Mouse (Mus musculus) limb, embryonic 10.5 days (tissue): ENCODE data around the gene Galnt10. TPM values are rescaled to one million over a fixed set of nuclear protein-coding genes. Genes with fewer than 3 reads are reported as not detected.

Experiments
- DNase-seq: peaks from one replicate; pipeline ENCODE4 v3.0.0-alpha.2; 2017; ENCODE audit warnings: low spot score
- H3K27ac ChIP-seq: fragments of 300-500 bp; sonication (generic); 2 replicates; pipeline ENCODE4 v1.5.1; 2016; ENCODE audit warnings: mild to moderate bottlenecking
- H3K27me3 ChIP-seq: fragments of 300-500 bp; sonication (generic); 2 replicates; pipeline ENCODE4 v1.6.1; 2016; ENCODE audit warnings: low read depth, mild to moderate bottlenecking; ENCODE audit not compliant: poor library complexity, severe bottlenecking
- H3K36me3 ChIP-seq: fragments of 300-500 bp; sonication (generic); 2 replicates; pipeline ENCODE4 v1.6.1; 2016; ENCODE audit warnings: mild to moderate bottlenecking, moderate library complexity
- H3K4me1 ChIP-seq: fragments of 300-500 bp; sonication (generic); 2 replicates; pipeline ENCODE4 v1.6.1; 2016
- H3K4me3 ChIP-seq: fragments of 300-500 bp; sonication (generic); 2 replicates; pipeline ENCODE4 v1.5.1; 2016; ENCODE audit warnings: mild to moderate bottlenecking, moderate library complexity
- H3K9me3 ChIP-seq: fragments of 300-500 bp; sonication (generic); replicated peaks from 2 replicates; pipeline ENCODE4 v1.6.1; 2016; ENCODE audit warnings: mild to moderate bottlenecking
- WGBS: fragments of 180-500 bp; shearing (Covaris S2); methylation state at CpG from one replicate; pipeline ENCODE4 v1.1.7; 2016; 5-methylcytosine and 5-hydroxymethylcytosine counted together
- polyA plus RNA-seq: library from polyadenylated mRNA; unstranded; fragments of >200 nt; fragmentation: Nextera tagmentation; extraction: Ambion mirVana; gene quantifications from 2 replicates; pipeline ENCODE4 v1.2.1, GENCODE M21; 2016

The Galnt10 gene
- polyA plus RNA-seq, 1 experiment from 2014 or later: 22.3 TPM

DNA sequence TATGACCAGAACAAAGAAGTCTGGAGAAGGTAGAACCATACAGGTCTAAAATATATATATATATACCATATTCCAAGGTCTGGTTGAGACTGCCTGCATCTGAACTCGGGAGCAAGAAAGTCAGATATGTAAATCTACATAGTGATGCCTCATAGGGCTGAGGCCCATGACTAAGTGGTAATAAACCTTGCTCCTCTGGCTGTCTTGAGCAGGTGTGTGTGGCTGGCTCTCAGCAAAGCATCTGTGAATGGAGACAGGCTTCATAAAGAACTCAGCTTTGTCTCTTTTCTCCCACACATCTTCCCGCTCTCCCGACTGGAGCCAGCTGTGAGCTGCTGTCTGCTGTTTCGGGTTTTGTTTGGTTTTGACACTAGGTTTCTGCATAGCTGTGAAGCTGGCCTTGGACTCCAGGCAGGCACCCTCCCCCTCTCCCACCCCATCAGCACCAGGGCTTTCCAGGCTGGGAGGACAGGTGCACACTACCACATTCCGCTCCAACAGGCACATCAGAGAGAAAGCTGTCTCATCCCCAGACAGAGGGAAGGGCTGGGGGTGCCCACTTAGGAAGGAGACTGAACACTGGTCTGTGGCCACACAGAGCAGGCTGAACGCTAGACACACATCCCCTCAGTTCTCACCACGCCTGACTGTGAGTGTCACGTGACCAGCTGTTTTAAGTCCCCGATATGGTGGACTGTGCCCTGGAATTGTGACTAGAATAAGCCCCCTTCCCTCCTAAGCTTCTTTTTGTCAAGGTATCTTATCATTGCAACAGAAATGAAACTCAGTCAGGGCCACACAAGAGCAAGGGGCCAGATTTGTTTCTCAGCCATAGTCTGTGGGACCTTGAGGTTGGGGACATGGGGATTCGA lies 87.4 kb downstream of the Galnt10 start:
- 86% methylated on average over 10 of the region's 10 CpGs for WGBS
- 0 out of 2 replicates have a peak, but pooled peaks cover 4% of the 10 kb centered on the region for H3K36me3 ChIP-seq
- DNase-seq: no peak
- H3K4me1 ChIP-seq: peaks cover 4% of the 10 kb centered on the region; the same call in 1 of the 2 replicates
- no peaks in the 10 kb centered on the region for H3K27me3 ChIP-seq
- no peaks in the 10 kb centered on the region for H3K9me3 ChIP-seq
- H3K4me3 ChIP-seq: no peak overlapping the region
- no peak overlapping the region for H3K27ac ChIP-seq

DNA sequence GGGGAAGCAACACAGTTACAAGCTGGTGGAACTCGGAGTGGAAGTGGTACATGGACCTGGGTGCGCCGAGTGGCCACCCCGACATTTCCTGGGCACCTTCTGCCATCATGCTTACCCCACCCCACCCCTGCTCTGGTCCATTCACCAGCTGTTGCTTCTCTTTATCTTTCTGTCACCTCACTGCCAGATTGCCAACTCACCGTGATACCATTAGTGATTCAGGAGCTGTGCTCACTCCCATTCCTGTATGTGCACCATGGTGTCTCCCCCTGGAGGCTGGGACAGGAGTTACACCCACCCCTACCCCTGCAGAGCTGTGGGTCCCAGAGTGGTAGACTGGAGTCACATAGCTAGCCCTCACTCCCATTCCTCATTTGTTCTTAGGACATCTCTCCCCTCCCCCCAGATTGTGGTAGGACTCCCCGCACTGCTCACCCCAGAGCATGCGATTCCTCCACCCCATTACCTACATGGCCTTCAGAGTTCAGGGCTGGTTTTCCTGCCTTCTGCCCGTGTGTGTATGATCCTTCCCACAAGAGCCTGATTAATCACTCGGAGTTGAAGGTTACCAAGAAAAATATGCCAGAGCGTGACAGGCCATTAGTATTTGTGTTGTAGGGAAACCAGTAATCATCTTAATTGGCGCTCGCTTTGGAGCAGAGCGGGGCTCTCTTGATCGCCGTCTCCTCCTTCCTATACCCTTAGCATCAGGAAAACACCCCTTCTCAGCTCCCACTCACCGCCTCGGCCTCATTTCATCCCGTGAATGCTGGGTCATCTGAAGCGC lies 102.2 kb downstream of the Galnt10 start:
- Histone ChIP-seq H3K4me1 (peaks cover 36% of the 10 kb centered on the region), H3K36me3 (0 out of 2 replicates have a peak, but pooled peaks cover 4% of the 10 kb centered on the region), H3K9me3 (no peaks in the 10 kb centered on the region), H3K27me3 (peaks cover 6% of the 10 kb centered on the region), H3K4me3 (no peak overlapping the region), H3K27ac (peak overlapping the region; percentile 42; the same call in 1 of the 2 replicates)
- peak; percentile 63 for DNase-seq
- 61% methylated on average over 19 of the region's 19 CpGs for WGBS

DNA sequence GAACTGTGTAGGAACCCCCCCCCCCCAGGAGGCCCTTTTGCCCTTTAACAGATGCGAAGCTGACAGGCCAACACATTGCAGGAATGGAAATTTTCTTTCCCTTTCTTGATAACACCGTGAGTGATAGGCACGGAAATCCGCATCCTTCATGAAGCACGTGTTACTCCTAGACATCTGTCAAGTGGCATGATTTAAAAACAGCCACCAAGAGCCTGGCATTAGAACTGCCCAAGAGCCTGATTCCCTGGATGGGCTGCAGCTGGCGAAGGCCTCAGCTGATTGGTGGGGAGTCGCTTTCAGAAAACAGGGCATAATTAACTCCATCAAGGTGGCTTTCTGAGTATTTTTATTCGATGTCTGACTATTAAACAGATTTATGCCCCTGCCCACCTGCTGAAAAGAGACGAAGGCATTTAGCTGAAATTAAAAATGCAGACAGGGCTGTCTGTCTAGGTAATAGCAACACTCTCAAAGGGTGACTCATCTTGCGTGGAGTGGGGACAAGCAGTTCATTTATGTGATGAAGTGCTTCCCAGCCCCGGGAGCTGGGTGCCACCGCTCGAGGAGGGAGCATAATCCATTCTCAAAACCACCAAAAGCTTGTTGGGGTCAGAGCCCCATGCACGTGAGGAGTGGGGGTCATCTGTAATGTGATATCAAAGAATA lies 108.4 kb downstream of the Galnt10 start:
- WGBS: 57% methylated on average over 14 of the region's 14 CpGs
- no peaks in the 10 kb centered on the region for H3K36me3 ChIP-seq
- H3K9me3 ChIP-seq: no peaks in the 10 kb centered on the region
- H3K27ac ChIP-seq: no peak overlapping the region
- DNase-seq: no peak
- peaks cover 52% of the 10 kb centered on the region for H3K27me3 ChIP-seq
- H3K4me3 ChIP-seq: no peak overlapping the region
- peaks cover 55% of the 10 kb centered on the region for H3K4me1 ChIP-seq

DNA sequence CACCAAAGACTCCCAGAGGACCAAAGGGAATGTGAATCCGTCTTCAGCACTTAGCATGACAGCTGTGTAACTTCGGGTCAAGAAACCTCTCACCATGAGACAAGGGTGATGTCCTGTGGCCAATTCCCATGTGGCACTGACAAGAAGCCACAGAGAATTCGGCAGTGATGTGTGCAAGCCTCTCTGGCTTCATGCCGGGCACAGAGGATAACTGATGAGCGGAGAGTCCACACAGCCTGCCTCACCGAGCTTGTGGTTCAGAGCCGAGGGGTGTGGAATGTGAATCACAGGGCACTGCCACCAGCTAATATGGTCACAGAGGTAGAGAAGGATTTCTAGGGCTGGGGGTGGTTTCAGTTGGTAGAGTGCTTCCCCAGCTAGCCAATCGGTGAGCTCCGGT lies 113.4 kb downstream of the Galnt10 start:
- Histone ChIP-seq H3K27ac (no peak overlapping the region), H3K27me3 (peaks cover 48% of the 10 kb centered on the region)
- WGBS: 80% methylated on average over 9 of the region's 9 CpGs

DNA sequence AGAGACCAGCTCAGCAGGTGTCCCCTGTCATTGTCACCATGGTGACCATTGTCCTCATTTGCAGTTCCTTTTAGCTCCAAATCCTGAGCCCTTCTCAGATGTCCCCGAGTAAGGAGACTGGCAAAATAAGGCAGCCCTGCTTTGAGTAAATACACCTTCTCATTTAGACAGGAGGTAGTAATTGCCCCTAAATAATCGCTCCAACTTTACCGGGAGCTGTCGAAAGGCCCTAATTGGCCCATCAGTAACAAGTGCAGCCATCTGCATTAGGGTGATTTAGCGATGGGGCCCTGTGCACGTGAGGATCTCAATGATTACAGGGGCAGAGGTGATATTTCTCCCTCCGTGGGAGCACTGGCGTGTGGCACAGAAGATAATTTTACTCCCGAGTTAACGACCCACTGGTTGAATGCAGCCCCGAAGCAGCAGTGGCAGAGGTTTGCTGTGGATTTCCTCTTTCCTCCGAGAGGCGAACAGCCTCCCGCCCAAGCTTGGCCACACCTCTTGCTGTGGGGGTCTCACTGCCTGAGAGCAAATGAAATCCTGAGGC lies 115.3 kb downstream of the Galnt10 start:
- H3K4me1 ChIP-seq: peaks cover 24% of the 10 kb centered on the region
- peak overlapping the region; percentile 50 for H3K27ac ChIP-seq
- no peaks in the 10 kb centered on the region for H3K9me3 ChIP-seq
- H3K36me3 ChIP-seq: peaks cover 15% of the 10 kb centered on the region
- H3K4me3 ChIP-seq: 0 out of 2 replicates have a peak overlapping the region, but pooled peaks have one; percentile 0
- 6% methylated on average over 14 of the region's 14 CpGs for WGBS
- DNase-seq: peak; percentile 78
- peaks cover 43% of the 10 kb centered on the region for H3K27me3 ChIP-seq

More for the DNA sequence above, 113.4 kb downstream of the Galnt10 start:
- no peaks in the 10 kb centered on the region for H3K9me3 ChIP-seq
- no peak for DNase-seq
- H3K4me1 ChIP-seq: peaks cover 37% of the 10 kb centered on the region
- no peak overlapping the region for H3K4me3 ChIP-seq
- peaks cover 11% of the 10 kb centered on the region for H3K36me3 ChIP-seq

DNA sequence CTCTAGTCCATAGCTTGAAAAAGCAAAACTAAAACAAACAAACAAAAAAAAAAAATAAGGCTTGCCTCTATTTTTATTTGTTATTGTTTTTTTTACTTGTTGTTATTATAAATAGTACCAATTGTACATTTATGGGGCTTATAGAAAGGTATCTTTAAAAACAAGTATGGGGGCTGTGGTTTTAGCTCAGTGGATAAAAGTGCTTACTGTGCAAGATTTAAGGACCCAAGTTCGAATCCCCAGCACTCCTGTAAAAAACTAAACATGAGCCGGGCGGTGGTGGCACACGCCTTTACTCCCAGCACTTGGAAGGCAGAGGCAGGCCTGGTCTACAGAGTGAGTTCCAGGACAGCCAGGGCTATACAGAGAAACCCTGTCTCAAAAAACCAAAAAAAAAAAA lies 116.1 kb downstream of the Galnt10 start:
- H3K4me1 ChIP-seq: peaks cover 31% of the 10 kb centered on the region
- H3K9me3 ChIP-seq: no peaks in the 10 kb centered on the region
- no peak for DNase-seq
- peaks cover 37% of the 10 kb centered on the region for H3K27me3 ChIP-seq
- H3K4me3 ChIP-seq: no peak overlapping the region
- WGBS: 92% methylated on average over 4 of the region's 4 CpGs
- H3K27ac ChIP-seq: no peak overlapping the region
- peaks cover 15% of the 10 kb centered on the region for H3K36me3 ChIP-seq

DNA sequence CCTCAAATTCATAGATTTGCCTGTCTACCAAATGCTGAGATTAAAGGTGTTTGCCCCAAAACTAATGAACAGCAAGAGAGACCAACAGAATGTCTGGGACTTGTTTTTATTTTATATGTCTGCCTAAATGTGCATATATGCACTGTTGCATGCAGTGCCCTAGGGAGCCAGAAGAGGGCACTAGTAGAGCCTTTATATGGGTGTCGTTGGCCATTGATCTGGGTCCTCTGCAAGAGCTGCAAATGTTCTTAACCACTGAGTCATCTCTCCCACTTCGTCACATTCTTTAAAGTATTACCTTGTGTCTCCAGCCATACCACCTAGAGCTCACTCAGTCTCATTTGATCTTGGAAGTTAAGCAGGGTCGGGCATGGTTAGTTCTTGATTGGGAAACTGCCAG lies 118.9 kb downstream of the Galnt10 start:
- Histone ChIP-seq H3K27ac (no peak overlapping the region), H3K36me3 (peaks cover 15% of the 10 kb centered on the region), H3K4me3 (no peak overlapping the region), H3K4me1 (peaks cover 55% of the 10 kb centered on the region), H3K9me3 (no peaks in the 10 kb centered on the region), H3K27me3 (0 out of 2 replicates have a peak, but pooled peaks cover 16% of the 10 kb centered on the region)
- DNase-seq: no peak
- WGBS: 90% methylated on average over 3 of the region's 3 CpGs

DNA sequence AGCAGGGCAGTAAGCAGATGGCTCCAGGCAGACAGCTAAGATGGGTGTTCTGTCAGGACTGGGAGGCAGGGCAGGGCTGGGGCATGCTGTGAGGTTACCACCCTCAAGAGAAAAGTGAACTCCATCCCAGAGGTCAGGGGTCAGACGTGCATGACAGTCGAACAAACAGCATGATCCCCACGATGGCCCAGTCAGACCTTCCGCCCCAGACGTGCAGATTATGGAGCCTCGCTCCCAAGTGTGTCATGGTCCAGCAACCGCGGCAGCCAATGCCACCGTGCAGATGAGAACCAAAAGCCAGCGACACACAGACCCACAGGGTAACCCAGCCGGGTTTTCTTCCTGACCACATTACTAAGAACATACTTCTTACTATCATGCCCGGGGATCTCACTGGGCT lies 121.4 kb downstream of the Galnt10 start:
- Histone ChIP-seq H3K36me3 (peaks cover 28% of the 10 kb centered on the region), H3K4me3 (no peak overlapping the region), H3K9me3 (no peaks in the 10 kb centered on the region), H3K27me3 (peaks cover 36% of the 10 kb centered on the region), H3K27ac (0 out of 2 replicates have a peak overlapping the region, but pooled peaks have one; percentile 36), H3K4me1 (peaks cover 44% of the 10 kb centered on the region)
- no peak for DNase-seq
- WGBS: 62% methylated on average over 12 of the region's 12 CpGs

DNA sequence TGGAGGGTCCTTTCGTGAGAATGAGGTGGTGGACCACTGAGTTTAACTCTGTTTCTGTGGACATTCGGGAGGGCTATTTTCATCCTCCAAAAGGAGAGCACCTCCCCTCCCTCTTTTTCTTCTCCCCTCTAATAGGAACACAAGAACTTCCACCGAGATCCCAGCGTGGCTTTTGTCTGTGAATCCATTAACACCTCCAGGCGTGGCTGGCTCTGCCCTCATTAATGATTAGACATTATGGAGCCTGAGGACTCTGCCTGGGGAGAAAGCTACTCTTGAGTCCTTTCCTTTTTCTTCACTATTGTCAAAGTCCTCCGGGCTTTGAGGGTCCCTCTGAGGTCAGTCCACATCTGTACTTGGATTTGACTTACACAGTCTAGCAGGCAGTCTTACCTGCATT lies 121.9 kb downstream of the Galnt10 start:
- 0 out of 2 replicates have a peak overlapping the region, but pooled peaks have one; percentile 36 for H3K27ac ChIP-seq
- DNase-seq: no peak
- peaks cover 42% of the 10 kb centered on the region for H3K27me3 ChIP-seq
- H3K4me3 ChIP-seq: no peak overlapping the region
- H3K9me3 ChIP-seq: no peaks in the 10 kb centered on the region
- 47% methylated on average over 6 of the region's 6 CpGs for WGBS
- H3K36me3 ChIP-seq: peaks cover 31% of the 10 kb centered on the region
- H3K4me1 ChIP-seq: peaks cover 44% of the 10 kb centered on the region

DNA sequence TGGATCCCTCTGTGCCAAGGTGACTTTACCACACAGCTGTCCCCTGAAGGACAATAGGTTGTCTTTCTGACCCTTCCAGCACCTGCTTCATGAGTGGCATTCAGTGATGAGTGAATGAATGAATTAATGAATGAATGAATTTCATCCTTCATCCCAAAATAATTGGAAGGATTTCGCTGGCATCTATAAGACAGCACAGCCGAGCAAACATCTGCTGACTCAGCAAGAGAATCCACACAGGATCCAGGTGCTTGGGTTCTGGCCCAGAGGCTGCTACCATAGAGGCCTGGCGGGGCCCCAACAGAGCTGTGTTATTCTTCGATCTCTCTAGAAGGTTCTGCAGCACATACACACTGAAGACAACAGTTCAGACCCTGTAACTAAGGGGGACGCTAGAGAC lies 125.5 kb downstream of the Galnt10 start:
- Histone ChIP-seq H3K4me3 (no peak overlapping the region), H3K27ac (no peak overlapping the region), H3K36me3 (peaks cover 16% of the 10 kb centered on the region), H3K9me3 (no peaks in the 10 kb centered on the region), H3K27me3 (peaks cover 50% of the 10 kb centered on the region), H3K4me1 (peaks cover 67% of the 10 kb centered on the region)
- DNase-seq: no peak
- WGBS: 91% methylated on average over 5 of the region's 5 CpGs

DNA sequence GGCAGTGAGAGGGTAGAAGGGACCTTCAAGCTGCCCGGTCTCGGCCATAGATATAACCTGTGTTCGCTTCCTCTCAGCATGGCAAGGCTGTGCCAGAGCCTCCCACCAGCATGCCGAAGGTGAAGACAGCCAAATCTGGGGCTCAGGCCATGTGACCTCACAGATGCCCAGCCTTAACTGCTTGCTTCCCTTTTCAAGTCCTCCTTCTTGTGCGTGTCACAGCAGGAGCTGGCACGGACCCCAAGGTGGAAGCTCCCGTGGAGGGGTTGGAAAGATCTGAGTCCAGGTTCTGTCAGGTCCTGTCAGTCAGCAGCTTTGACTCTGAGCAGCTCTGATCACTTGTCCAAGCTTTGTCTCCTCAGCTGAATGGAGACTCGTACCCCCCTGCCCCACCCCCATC lies 126.4 kb downstream of the Galnt10 start:
- Histone ChIP-seq H3K36me3 (peaks cover 16% of the 10 kb centered on the region), H3K4me3 (no peak overlapping the region), H3K4me1 (peaks cover 62% of the 10 kb centered on the region), H3K27ac (no peak overlapping the region), H3K27me3 (peaks cover 59% of the 10 kb centered on the region), H3K9me3 (no peaks in the 10 kb centered on the region)
- no peak for DNase-seq
- 95% methylated on average over 8 of the region's 8 CpGs for WGBS

DNA sequence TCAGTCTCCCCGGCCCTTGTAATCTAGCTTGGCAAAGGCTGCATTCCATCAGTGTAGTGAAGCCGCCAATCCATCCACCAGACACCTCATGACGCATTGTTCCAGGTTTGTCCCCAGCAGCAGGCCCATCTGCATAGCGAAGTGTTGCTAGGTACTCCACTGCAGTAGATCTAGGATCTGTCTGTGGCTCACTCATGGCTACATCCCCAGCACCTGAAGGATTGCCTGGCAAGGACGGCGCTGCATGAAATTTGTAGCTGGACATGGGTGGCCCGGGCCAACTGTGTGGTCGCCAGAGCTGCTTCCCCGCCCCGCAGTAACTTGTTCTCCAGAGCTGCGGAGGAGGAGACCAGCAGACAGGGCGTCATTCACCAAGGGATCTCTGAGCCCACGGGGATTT lies 128.2 kb downstream of the Galnt10 start:
- Histone ChIP-seq H3K4me3 (peak overlapping the region; percentile 14; the same call in 1 of the 2 replicates), H3K4me1 (peaks cover 58% of the 10 kb centered on the region), H3K27ac (peak overlapping the region; percentile 59), H3K9me3 (no peaks in the 10 kb centered on the region), H3K36me3 (peaks cover 16% of the 10 kb centered on the region), H3K27me3 (peaks cover 69% of the 10 kb centered on the region)
- DNase-seq: peak; percentile 56
- whole genome bisulfite sequencing: 21% methylated on average over 13 of the region's 13 CpGs
